Mouse (Mus musculus): Measurements from ENCODE around the gene Hipk3. TPM values are rescaled to one million over a fixed set of nuclear protein-coding genes. Genes with fewer than 3 reads are reported as not detected.

Hipk3 gene
- 10 to 100 TPM; 85.7 to 86.5 TPM for total RNA-seq (2021)

- peak; percentile 81 to 83 for DNase-seq (ENCODE audit: low spot score in 2 of 2)
- intact Hi-C loops (cut with DNase I), result loop anchor here (1.0 to 5.0 kb wide), 2 partner anchors 47 to 97 kb away; no protein-coding TSS in a partner anchor
These were observed at the start of gene Hipk3 for GRCm38 (mm10) chr2:104493951-104494800. Hipk3 (minus strand) TSS chr2:104494446.

- intact Hi-C loops (cut with DNase I), result no loop called here
- DNase-seq (ENCODE audit: low spot score in 2 of 2), result no peak
These were observed 46.0 kb upstream of the Hipk3 start for GRCm38 (mm10) chr2:104540286-104540685.

GRCm38 (mm10) chr2:104534751-104535150, 40.5 kb upstream of the Hipk3 start:
- DNase-seq (ENCODE audit: low spot score in 2 of 2), result no peak
- intact Hi-C loops (cut with DNase I), result no loop called here

DNA sequence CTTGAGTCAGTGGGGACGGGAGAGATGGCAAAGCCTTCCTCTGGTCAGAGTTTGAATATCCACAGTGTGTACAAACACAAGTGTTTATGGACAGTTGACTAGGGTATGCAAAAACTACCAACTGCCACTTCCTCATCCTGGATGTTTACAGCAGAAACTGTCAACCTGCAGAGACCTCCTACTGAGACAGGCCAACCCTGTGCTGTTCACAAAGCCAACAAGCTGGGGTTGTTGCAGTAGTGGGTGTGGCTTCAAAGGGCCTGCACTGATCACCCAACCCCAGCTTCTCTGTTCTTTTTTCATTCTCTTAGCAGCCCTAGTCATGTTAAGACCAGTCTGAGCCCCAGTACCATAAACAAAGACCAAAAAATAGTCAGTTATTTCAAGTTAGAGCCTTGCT, 38.3 kb upstream of the Hipk3 start:
- intact Hi-C loops (cut with DNase I), result no loop called here
- DNase-seq (ENCODE audit: low spot score in 2 of 2), result no peak

GRCm38 (mm10) chr2:104526559-104526958, 32.3 kb upstream of the Hipk3 start:
- intact Hi-C loops (cut with DNase I), result no loop called here
- no peak for DNase-seq (ENCODE audit: low spot score in 2 of 2)

DNA sequence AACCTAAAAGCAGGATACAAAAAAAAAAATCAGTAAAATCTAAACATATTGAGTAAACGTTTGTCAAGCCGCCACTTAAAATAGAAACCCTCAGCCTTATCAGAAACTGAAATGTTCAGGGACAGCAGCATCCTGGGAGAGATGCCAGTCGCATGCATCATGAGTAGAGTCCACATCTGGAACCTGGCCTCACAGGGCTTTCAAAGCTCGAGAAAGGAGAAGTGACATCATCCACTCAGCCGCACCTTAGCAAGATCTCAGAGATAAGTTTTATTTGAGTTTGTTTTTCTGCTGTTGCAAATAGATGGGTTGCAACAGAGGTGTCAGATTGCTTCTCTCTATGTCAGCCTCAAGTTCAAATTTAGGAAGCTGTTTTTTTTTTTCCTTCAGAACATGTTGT, 31.3 kb upstream of the Hipk3 start:
- peak in 1 of 2 experiments; percentile 4 for DNase-seq (ENCODE audit: low spot score in 2 of 2)
- intact Hi-C loops (cut with DNase I), result no loop called here

- intact Hi-C loops (cut with DNase I), result no loop called here
These were observed 17.4 kb upstream of the Hipk3 start for GRCm38 (mm10) chr2:104511622-104512021.

DNA sequence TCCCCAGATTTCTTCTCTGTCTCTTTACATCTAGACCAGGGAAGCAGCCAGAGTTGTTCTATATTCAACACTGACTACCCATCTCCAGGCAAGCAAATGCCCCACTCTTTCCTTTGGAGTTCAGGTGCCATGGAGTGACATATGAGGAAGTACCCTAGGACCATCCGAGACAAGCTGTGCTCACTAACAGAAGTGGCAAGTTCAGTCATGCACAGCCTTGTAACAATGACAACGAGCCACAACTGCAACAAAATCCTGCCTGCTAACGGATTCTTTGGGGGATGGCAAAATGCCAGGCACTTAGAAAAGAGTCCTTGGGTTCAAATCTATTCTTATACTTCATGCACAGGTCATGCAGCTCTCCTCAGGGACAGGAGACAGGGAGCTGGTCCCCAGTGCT, 8.1 kb upstream of the Hipk3 start:
- intact Hi-C loops (cut with DNase I), result no loop called here
- no peak for DNase-seq (ENCODE audit: low spot score in 2 of 2)

More at GRCm38 (mm10) chr2:104511622-104512021, 17.4 kb upstream of the Hipk3 start:
- DNase-seq (ENCODE audit: low spot score in 2 of 2), result no peak

DNA sequence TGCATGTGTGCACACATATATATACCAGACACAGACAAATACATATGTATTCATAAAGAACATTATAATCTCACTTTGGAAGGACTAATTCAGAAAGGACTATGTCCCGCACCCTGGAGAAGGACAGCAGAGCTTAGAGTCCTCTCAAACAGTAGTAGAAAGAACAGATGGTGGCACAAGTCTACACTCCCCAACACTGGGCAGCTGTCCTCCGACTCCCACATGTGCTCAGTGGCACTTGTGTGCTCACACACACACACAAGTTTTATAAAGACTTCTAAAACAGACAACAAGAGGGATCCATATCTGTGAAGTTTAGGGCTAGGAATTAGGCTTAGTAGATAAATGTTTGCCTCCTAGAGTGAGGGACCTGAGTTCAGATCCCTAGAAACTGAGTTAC, 6.8 kb upstream of the Hipk3 start:
- intact Hi-C loops (cut with DNase I), result no loop called here
- peak in 1 of 2 experiments; percentile 49 for DNase-seq (ENCODE audit: low spot score in 2 of 2)

DNA sequence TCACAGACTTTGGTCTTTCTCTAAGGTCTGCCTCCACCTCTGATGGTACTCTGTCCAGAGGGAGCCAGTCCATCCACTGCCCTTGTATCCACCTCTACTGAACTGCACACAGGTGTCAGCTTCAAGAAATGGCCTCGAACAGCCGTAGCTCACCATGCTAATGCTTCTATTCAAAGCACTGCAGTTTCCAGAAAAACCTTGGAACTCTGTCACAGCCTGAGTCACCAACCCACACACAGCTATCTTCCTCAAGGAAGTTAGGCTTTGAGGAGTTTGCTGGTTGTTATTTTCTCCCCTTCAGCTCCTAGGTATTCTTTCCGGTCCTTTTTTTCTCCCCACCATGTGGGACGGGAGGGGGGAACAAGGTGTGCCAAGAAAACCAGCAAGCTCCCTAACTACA, 3.5 kb upstream of the Hipk3 start:
- intact Hi-C loops (cut with DNase I), result loop anchor here (1.0 kb wide), 1 partner anchor 75 kb away; no protein-coding TSS in a partner anchor
- DNase-seq (ENCODE audit: low spot score in 2 of 2), result peak; percentile 47 to 92

- intact Hi-C loops (cut with DNase I), result loop anchor here (1.0 kb wide), 1 partner anchor 75 kb away; no protein-coding TSS in a partner anchor
- no peak for DNase-seq (ENCODE audit: low spot score in 2 of 2)
These were observed 3.0 kb upstream of the Hipk3 start for GRCm38 (mm10) chr2:104497231-104497630.

DNA sequence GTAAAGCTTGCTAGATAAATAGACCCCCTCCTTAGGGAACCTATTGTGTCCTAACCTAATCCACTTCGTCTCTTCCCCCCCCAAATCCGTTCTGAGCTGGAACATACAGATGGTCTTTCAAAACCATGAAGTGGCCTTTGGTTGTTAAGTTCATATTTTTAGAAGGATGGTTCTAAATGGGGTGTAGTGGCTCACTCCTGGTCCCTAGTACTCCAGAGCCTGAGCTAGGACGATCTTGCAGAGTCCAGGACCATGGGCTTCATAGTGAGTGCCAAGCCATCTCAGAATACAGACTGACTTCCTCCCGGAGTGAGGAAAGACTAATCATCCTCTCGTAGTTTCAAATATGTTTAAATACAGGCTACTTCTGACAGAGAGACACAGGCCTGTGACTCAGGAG, 2.0 kb upstream of the Hipk3 start:
- intact Hi-C loops (cut with DNase I), result no loop called here
- DNase-seq (ENCODE audit: low spot score in 2 of 2), result no peak

- intact Hi-C loops (cut with DNase I), result loop anchor here (1.0 to 5.0 kb wide), 2 partner anchors 47 to 97 kb away; no protein-coding TSS in a partner anchor
- DNase-seq (ENCODE audit: low spot score in 2 of 2), result peak in 1 of 2 experiments; percentile 79
These were observed 547 bp upstream of the Hipk3 start for GRCm38 (mm10) chr2:104494801-104495185.

DNA sequence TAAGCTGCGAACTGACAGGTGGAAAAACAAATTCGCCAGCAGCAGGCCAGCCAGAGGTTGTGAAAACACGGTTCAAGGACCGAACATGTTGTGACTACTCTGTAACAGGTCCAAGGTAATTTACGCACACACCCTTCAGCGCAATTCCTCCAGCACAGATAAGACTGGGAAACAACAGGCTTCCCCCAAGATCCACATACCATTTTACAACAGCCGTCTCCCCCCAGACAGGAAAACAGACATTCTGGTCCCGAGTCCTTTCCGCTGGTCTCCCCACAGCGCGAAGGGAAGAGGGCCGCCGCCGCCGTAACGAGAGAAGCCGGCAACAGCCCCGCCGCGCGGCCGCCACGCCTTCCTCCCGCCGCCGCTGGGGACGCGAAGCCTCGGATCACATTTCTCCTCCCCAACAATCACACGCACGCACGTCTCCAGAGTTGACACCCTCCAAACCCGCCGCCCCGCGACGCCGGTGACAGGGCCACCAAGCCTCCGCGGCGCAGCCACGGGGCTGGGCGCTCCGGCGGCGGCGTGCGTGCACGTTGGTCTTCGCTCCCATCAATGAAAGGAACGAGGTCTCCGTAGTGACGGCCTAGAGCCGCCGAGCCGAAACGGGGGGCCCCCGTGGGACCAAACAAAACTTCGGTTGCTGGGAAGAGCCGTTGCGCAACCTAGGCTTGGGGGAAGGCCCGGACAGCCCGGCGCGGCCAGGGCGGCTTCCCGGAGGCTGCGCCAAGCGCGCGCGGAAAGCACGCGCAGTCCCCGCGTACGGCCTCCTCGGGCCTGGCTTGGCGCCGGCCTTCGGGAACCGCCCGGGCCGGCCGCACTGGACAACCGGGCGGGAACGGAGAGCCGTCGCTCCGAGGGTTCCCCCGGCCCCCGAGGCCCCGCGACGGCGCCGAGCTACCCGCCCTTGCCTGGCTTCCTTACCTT, 960 bp downstream of the Hipk3 start:
- intact Hi-C loops (cut with DNase I), result loop anchor here (5.0 kb wide), 1 partner anchor 46 kb away; no protein-coding TSS in a partner anchor
- peak; percentile 86 to 90 for DNase-seq (ENCODE audit: low spot score in 2 of 2)

DNA sequence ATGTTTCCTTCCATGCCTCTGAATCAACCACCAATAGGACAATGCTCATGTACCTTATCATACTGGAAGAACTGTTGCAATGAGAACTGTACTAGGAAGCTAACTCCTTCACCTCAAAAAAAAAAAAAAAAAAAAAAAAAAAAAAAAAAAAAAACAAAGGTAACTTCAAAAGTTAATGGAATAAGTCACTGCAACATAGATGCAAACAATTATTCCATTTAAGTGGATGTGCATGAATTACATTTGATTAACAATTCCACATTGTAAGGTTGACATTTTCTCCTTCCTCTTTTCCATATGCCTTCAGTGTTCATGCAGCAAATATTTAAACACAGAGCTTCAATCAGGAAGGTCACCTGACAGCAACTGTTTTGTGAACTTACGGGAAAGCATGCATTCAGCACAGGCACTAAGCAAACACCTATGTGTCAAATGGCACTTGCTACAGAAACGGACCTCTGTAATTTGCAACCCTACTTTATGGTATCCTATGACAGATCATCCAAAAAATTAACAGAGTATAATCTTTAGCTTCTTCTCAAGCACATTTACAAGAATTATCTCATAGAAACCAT, 2.9 kb downstream of the Hipk3 start:
- intact Hi-C loops (cut with DNase I), result loop anchor here (5.0 kb wide), 1 partner anchor 44 kb away; no protein-coding TSS in a partner anchor
- DNase-seq (ENCODE audit: low spot score in 2 of 2), result no peak

DNA sequence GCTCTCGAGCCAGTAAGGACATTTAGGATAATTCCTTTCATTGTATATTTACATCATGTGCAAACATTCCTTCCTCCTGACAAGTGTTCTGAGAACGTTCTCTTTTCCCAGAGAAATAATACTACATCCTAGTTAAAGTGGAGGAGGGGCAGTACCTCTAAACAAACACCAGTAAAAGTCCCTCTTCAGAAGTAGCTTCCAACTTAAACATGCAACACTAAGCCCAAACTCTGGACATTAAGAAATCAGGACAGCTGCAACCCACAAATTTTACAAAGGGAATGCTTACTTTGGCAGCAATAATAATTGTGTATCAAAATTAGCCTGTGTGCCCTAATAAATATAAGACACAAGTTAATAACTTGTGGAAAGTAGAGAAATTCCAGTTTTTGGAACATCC, 3.5 kb downstream of the Hipk3 start:
- intact Hi-C loops (cut with DNase I), result loop anchor here (5.0 kb wide), 1 partner anchor 43 kb away; no protein-coding TSS in a partner anchor

GRCm38 (mm10) chr2:104489851-104490250, 4.4 kb downstream of the Hipk3 start:
- intact Hi-C loops (cut with DNase I), result loop anchor here (5.0 kb wide), 1 partner anchor 43 kb away; no protein-coding TSS in a partner anchor

More for the DNA sequence above, 3.5 kb downstream of the Hipk3 start:
- DNase-seq (ENCODE audit: low spot score in 2 of 2), result no peak

GRCm38 (mm10) chr2:104484438-104484837, 9.8 kb downstream of the Hipk3 start:
- intact Hi-C loops (cut with DNase I), result no loop called here
- no peak for DNase-seq (ENCODE audit: low spot score in 2 of 2)

More at GRCm38 (mm10) chr2:104489851-104490250, 4.4 kb downstream of the Hipk3 start:
- DNase-seq (ENCODE audit: low spot score in 2 of 2), result no peak

- intact Hi-C loops (cut with DNase I), result no loop called here
- DNase-seq (ENCODE audit: low spot score in 2 of 2), result no peak
These were observed 12.1 kb downstream of the Hipk3 start for GRCm38 (mm10) chr2:104482156-104482555.

Data from left cerebral cortex, postnatal 25 days (tissue).